Mouse (Mus musculus): ENCODE measurements at regions not wholly inside any gene's neighbourhood (a gene's known extent, or its start where the extent isn't known, plus 50 kb on each side); places are given as distances from the start of the nearest gene placed in this dataset.

- H3K36me3 ChIP-seq (ENCODE audit: control insufficient read depth, insufficient read depth, low read length, poor library complexity, severe bottlenecking) = no peaks in the 10 kb centered on the region
- H3K27me3 ChIP-seq (ENCODE audit: control insufficient read depth, insufficient read depth, low read length, poor library complexity, severe bottlenecking) = no peaks in the 10 kb centered on the region
- no peak for DNase-seq (ENCODE audit: low read depth, low spot score)
Measured at GRCm38 (mm10) chr4:125186246-125186645, 58.6 kb upstream of the Zc3h12a start.

DNA sequence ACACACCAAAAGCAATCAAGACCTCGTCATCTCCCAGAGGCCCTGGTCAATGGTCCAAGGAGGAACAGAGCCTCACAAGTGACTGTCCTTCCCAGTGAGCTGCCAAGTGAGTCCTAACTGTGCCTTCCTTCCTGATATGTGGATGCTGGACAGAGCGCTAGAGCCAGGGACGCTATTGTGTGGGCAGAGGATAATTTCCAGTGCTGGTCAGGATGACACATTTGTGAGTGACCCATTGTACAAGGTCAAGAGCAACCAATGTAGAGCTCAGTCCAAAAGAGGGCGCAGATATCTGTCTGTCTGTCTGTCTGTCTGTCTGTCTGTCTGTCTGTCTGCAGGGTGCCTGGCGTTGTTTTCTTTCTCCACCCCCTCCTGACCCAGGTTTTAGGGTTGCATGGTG is 57.4 kb upstream of the Zc3h12a start:
- Histone ChIP-seq H3K27me3 (ENCODE audit: control insufficient read depth, insufficient read depth, low read length, poor library complexity, severe bottlenecking) (no peaks in the 10 kb centered on the region), H3K36me3 (ENCODE audit: control insufficient read depth, insufficient read depth, low read length, poor library complexity, severe bottlenecking) (no peaks in the 10 kb centered on the region)
- DNase-seq (ENCODE audit: low read depth, low spot score) = no peak

DNA sequence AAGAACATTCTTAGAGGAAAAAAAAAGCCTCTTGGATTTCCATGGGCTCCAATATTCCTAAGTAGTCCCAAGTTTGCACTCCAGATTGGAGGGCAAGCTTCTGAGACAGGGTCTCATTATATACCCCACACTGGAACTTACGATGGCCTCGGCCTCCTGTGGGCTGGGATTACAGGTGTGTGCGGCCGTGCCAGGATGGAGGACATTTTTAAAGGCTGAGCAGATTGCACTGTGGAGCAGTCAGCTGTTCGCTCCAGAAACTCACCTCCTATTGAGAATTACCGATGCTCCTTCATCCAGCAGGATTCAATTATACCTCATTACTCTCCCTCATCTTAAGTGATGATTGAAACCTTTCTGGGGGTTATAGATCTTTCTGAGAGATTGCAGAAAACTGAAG is 53.3 kb upstream of the Zc3h12a start:
- DNase-seq (ENCODE audit: low read depth, low spot score) = no peak
- Histone ChIP-seq H3K36me3 (ENCODE audit: control insufficient read depth, insufficient read depth, low read length, poor library complexity, severe bottlenecking) (no peaks in the 10 kb centered on the region), H3K27me3 (ENCODE audit: control insufficient read depth, insufficient read depth, low read length, poor library complexity, severe bottlenecking) (no peaks in the 10 kb centered on the region)

- no peaks in the 10 kb centered on the region for H3K36me3 ChIP-seq (ENCODE audit: control insufficient read depth, insufficient read depth, low read length, poor library complexity, severe bottlenecking)
Measured at GRCm38 (mm10) chr4:125178552-125178951, 50.9 kb upstream of the Zc3h12a start.

GRCm38 (mm10) chr4:125177666-125178065 is 50.0 kb upstream of the Zc3h12a start:
- Histone ChIP-seq H3K27me3 (ENCODE audit: control insufficient read depth, insufficient read depth, low read length, poor library complexity, severe bottlenecking) (no peaks in the 10 kb centered on the region), H3K36me3 (ENCODE audit: control insufficient read depth, insufficient read depth, low read length, poor library complexity, severe bottlenecking) (no peaks in the 10 kb centered on the region)
- no peak for DNase-seq (ENCODE audit: low read depth, low spot score)

More at GRCm38 (mm10) chr4:125178552-125178951, 50.9 kb upstream of the Zc3h12a start:
- DNase-seq (ENCODE audit: low read depth, low spot score) = no peak
- no peaks in the 10 kb centered on the region for H3K27me3 ChIP-seq (ENCODE audit: control insufficient read depth, insufficient read depth, low read length, poor library complexity, severe bottlenecking)

All from splenic B cell, adult 2 months (primary cell).